Mouse (Mus musculus) embryonic fibroblast, embryonic 13.5 days (primary cell): Measurements from ENCODE around the gene Nudt17.

Experiments used
- CTCF ChIP-seq: IDR thresholded peaks from 2 replicates; pipeline ENCODE4 v1.5.1; 2011; ENCODE audit warnings: mild to moderate bottlenecking, control low read depth, low read length, moderate library complexity, borderline replicate concordance; ENCODE audit not compliant: insufficient read depth
- POLR2A ChIP-seq: IDR thresholded peaks from 2 replicates; pipeline ENCODE4 v1.6.1; 2011; ENCODE audit warnings: low read depth, mild to moderate bottlenecking, control low read depth, low read length, moderate library complexity

GRCm38 (mm10) chr3:96704778-96705177 lies 3.6 kb downstream of the Nudt17 start:
- TF ChIP-seq CTCF (no peak), POLR2A (no peak)
